Mouse (Mus musculus): ENCODE measurements around the gene Vmn2r34. TPM values are rescaled to one million over a fixed set of nuclear protein-coding genes. Genes with fewer than 3 reads are reported as not detected.
"Not testable (repeated sequence)": the region's sequence is repeated elsewhere in the genome, so short reads cannot be mapped to it uniquely, and the experiment has no call there.

The Vmn2r34 gene
- polyA plus RNA-seq (2017; shearing (Covaris generic)): not detected

GRCm38 (mm10) chr7:7689413-7689812 lies at the start of gene Vmn2r34:
Vmn2r34 (minus strand) TSS chr7:7689513.
- ATAC-seq: not testable (repeated sequence)

DNA sequence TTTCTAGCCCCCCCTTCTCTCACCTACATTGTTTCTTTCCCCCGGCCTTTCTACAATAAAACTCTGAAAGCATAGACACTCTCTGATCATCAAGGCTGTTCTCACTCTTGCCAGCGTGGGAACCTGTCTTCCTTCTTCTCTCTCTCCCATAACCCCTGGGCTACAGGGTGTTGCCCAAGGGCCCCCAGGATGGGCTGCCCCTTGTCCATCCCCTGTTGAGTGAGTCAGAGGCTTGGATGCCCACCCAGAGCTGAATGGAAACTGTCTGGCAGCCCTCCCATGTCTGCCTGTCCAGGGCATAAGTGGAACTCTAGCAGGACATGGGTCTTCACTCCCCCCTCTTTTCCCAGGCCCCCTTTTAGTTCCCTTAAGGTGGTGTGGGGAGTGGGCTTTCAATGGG lies 15.3 kb downstream of the Vmn2r34 start:
- not testable (repeated sequence) for ATAC-seq

Other genes with a start within 250 kb of the Vmn2r34 start
- not detected for gene Vmn2r32, start 209.5 kb downstream of the Vmn2r34 start, polyA plus RNA-seq (2017; shearing (Covaris generic))
- not detected for gene Vmn2r33, start 122.7 kb downstream of the Vmn2r34 start, polyA plus RNA-seq (2017; shearing (Covaris generic))
- not detected for gene Vmn2r35, start 130.4 kb upstream of the Vmn2r34 start, polyA plus RNA-seq (2017; shearing (Covaris generic))
- not detected for gene Vmn2r36, start 213.0 kb upstream of the Vmn2r34 start, polyA plus RNA-seq (2017; shearing (Covaris generic))